Mouse (Mus musculus) cerebellum, postnatal 4 days (tissue): ENCODE results near the gene Il4i1.

ENCODE experiments used
- DNase-seq, 2 experiments: peaks; one replicate each; pipeline ENCODE4 v3.0.0; 2022; ENCODE audit warnings: low spot score in 2 of 2, mixed read lengths in 1 of 2

Il4i1 gene

DNA sequence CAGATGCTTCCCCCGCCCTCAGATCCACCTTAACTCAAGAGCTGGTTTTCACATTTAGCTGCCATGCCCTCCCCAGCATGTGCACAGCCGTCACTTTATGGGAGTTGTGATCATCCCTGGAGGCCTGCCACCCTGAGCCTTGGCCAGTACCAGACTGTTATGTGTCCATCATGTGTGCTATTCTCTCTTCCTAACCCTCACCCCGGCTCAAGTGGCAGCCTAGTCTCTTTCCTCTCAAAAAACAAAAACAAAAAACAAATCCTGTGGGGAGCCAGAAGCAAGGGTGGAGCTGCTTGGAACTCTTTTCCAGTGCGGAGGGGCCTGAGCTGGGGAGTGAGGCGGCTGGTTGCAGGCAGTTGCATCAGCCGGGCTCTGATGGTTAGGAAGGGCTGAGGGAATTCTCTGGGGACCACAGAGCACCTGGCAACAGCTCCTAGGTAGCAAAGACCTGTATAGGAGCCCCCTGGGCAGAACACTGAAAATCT, 2.6 kb downstream of the Il4i1 start:
- DNase-seq: no peak

DNA sequence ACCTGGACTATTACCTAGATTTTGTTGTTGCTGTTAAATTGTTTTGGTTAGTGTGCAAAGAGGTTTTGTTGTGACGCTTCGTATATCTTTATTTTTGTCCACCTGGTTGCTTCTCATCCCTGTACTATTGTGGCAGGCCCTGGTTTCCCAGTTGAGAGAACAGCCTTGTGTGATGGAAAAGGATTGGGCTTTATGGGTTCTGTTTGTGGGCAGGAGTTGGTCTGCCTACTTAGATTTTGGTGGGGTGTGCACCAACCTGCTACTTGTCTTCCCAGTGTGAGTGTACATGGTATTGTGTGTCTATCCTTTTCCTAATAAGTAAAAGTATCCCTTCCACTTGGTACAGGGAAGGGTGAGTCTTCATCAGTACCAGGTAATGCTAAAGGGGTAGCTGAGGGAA, 3.2 kb downstream of the Il4i1 start:
- DNase-seq: no peak

DNA sequence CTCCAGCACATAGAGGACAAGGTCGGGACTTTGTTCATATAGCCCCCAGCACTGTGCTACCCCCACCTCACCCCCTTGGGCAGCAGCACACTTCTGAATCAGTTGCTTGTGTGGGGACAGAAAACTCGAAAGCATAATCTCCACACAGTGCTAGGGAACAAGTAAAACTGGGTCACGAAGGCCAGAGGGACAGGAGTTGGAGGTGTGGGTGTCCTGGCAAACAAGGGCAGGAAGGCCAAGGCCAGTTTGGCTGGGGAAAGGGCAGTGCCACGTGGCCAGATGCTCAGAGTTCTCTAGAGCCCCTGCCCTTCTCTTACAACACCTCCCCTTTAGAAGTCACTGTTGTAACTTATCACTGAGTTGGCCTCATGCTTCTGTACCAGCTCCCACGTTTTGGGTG, 3.7 kb downstream of the Il4i1 start:
- DNase-seq: no peak

DNA sequence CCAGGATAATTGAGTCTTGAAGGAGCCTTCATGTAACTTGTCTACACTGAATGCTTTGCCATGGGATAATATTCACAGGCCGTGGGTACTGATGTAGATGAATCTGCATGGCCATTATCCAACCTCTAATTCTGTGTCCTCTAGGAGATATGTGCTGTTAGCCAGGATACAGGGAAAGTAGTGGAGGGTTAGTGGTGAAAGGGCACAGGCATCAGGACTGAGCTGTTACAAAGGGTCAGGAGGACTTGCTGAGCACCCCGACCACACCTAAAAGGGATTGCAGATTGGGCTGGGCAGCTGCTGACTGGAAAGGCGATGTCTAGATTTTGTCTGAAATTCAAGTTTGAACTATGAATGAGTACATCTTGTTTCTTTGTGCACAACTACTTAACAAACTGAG, 4.3 kb downstream of the Il4i1 start:
- no peak for DNase-seq

DNA sequence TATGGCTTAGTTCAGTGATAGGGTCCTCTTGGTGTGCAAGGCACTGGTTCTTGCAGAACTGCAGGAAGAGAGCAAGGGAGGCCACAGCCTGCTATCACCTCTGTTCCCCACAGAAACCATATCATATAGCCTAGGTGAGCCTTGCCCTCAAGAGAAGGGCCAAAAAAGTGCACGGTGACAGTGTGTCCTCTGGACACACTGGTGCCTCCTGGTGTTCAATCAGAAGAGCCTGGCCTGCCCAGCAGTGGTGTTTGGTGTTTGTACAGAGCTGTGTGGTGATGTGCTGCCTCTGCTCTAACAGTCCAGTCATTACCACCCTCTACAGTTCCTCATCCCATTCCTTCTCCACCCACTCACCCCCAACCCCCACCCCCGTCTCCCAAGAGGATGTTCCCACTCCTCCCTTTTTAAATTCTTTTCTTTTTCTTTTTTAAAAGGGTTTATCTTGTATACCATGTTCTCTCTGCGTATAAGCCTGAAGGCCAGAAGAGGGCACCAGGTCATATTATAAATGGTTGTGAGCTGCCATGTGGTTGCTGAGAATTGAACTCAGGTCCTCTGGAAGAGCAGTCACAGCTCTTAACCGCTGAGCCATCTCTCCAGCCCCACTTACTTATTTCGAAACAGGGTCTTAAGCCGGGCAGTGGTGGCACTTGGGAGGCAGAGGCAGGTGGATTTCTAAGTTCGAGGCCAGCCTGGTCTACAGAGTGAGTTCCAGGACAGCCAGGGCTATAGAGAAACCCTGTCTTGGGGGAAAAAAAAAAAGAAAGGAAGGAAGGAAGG, 5.7 kb downstream of the Il4i1 start:
- no peak for DNase-seq

DNA sequence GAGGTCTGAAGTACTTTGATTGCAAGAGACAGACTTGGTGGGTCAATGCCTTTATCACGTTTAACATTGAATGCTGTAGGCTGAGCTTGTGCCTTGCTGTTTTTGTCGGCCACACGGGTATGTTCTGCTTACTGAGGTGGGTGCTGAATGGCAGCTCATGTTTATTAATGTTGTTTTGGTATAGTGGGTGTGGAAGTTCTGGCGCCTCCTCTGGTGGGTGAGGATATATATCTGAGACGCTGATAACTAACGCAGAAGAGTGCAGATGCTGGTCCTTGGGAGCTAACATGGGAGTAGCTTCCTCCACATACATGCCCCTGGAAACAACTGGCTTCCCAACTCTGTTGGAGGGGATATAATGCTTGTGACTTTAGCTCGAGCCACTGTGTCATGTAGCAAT, 7.2 kb downstream of the Il4i1 start:
- DNase-seq: no peak

DNA sequence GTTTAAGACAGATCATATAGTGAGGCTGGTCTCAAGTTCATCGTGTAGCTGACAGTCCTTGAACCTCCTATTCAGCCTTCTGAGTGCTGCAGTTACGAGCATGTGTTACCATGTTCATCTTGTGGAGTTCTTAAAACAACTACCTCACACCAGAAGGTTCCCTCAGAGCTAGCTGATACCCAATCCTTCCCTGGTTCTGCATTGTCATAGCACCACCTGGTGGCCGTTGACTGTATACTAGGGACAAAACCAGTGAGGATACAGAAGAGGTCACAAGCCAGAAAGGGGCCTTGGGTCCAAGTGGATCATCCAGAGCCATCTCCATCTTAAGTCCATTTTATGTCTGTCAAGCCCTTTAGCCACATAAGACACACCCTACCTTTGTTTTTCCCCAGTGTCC, 8.7 kb downstream of the Il4i1 start:
- DNase-seq: peak; percentile 72 to 82

DNA sequence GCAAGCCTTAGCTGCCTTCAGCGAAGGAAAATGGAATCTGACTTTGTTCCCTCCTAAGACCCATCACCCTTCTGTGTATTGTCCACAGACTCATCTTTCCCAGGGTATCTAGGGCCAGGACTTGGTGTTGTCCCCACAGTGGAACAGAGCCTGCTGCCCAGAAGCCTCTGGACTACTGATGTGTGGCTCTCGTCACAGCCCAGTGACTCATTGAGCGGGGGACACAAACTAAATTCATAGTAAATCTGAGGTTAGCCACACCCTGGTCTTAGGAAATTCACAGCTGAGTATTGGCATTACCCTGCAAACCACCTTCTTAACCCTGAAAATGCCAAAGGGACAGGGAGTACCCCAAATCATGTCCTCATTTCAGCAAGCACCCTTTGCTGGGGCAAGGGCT, 10.6 kb downstream of the Il4i1 start:
- no peak for DNase-seq

DNA sequence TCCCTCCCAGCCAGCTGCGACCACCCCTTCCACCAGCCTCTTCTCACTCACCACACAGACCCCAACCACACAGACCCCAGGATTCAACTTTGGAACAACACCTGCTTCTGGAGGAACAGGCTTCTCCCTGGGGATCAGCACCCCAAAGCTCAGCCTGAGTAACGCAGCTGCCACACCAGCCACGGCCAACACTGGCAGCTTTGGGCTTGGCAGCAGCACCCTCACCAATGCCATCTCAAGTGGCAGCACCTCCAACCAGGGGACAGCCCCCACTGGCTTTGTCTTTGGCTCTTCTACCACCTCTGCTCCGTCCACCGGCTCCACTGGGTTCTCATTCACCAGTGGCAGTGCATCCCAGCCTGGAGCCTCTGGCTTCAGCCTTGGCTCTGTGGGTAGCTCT, 12.5 kb downstream of the Il4i1 start:
- DNase-seq: no peak

DNA sequence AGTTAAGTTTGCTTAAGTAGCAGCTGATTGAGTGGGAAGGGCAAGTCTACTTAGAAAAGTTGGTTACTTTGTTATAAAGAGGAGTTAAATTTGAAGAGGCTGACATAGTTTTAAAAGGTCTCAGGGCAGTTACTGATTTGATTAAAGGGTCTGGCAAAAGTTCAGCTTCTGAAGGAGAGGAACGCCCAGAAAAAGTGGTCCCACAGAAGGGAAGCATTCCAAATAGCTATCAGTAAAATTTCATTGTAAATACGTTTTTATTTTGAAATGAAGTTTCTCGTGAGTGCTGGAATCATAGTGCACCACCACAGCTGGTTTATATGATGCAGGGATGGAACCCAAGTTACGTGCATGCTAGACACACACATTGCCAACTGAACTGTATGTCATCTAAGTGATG, 16.6 kb downstream of the Il4i1 start:
- no peak for DNase-seq

DNA sequence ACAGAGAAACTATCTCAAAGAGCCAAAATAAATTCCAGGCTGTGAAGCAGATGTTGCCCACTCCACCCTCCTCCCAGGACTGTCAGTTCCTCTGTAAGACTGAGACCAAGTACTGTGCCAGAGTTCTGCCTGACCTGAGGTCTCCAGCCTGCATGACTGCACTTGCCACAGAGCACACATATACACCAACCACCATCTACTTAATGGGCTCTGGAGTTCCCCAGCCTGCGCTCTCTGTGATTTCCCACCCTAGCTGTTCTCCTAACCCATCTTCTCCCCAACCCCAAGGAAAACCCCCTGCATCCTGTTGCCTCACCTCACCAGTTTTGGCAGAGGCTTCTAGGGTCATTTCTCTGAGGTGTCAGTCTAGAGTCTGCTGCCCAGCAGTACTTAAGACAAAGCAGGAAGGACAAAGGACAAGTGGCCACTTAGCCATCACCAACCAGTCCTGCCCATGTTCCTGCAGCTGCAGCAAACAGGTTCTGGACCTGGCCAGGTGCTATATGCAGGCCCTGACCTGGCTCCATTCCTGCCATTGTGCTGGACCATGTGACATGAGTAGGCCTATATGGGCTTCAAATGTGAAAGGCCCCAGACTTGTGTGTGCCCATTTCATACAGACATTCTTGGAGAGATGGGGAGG, 19.3 kb downstream of the Il4i1 start:
- DNase-seq: no peak

DNA sequence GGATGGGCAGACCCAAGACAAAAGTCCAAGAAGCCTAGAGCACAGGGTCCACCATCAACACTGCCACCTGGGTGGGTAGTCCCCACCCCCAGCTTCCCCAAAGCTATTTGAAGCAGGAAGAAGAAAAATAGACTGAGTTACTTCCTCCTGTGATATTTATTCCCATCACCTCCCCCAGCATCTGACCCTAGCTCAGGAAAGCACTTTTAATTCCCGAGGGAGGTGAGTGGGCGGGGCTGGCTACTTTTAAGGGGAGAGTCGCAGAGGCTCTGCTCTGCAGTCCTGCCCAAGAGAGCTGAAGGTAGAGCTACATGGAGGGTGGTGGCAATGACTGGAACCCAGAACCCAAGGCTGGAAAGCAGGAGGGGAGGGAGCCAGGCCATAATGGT, 19.8 kb downstream of the Il4i1 start:
- DNase-seq: no peak

DNA sequence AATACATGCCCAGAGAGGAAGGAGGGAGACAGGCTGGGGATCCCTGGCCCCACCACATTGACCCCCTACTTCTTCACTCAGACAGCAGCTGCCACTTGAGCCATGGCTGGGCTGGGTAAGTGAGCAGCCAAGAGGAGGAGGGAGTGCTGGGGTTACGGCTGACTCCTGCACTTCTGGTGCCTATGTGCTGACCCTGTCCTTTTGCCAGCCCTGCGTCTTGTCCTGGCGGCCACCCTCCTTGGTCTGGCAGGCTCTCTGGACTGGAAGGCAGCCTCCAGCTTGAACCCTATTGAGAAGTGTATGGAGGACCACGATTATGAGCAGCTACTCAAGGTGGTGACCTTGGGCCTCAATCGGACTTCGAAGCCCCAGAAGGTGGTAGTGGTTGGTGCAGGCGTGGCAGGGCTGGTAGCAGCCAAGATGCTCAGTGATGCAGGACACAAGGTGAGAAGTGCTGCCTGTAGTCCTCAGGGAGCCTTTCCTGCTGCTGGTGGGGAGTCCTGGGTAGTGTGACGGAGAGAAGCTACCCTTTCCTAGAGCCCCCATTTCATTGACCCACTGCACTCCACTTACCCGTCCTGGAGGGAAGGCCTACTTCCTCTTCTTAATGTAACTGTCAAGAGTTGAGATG, 20.4 kb downstream of the Il4i1 start:
- no peak for DNase-seq

DNA sequence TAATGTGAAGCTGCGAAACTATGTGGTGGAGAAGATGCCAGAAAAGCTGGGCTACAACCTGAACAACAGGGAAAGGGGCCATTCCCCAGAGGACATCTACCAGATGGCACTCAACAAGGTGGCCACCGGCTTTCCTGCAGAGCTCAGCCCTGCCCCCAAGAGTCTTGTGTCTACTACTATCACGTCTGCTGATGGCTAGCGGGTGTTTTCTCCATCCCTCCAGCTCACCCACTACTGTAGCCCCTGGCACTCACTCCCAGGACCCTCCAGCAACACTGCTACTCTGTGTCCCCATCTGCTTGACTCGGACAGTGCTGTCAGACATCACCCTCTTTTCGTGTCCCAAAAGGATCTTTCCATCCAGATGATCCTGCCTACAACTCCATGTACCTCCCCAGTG, 21.9 kb downstream of the Il4i1 start:
- no peak for DNase-seq

DNA sequence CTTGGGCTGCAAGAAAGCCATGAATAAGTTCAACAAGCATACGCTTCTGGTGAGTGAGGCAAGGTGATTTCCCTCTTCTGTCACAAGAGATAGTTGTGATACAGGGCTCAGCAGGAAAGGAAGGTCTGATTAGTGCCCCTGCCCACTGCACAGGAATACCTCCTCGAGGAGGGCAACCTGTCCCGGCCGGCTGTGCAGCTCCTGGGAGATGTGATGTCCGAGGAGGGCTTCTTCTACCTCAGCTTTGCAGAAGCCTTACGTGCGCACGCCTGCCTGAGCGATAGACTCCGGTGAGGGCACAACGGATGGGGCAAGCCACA, 22.9 kb downstream of the Il4i1 start:
- DNase-seq: no peak

DNA sequence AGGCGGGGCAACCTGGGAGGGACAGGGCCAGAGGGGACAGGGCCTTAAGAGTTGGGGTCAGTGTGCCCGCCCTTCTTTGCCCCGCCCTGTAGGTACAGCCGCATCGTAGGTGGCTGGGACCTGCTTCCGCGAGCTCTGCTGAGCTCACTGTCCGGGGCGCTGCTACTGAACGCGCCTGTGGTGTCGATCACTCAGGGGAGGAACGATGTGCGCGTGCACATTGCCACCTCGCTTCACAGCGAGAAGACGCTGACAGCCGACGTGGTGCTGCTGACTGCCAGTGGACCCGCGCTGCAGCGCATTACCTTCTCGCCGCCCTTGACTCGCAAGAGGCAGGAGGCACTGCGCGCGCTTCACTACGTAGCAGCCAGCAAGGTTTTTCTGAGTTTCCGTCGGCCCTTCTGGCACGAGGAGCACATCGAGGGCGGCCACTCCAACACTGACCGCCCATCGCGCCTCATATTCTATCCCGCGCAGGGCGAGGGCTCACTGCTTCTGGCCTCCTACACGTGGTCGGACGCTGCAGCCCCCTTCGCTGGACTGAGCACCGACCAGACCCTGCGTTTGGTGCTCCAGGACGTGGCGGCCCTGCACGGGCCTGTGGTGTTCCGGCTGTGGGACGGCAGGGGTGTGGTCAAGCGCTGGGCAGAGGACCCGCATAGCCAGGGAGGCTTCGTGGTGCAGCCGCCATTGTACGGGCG, 23.5 kb downstream of the Il4i1 start:
- no peak for DNase-seq

DNA sequence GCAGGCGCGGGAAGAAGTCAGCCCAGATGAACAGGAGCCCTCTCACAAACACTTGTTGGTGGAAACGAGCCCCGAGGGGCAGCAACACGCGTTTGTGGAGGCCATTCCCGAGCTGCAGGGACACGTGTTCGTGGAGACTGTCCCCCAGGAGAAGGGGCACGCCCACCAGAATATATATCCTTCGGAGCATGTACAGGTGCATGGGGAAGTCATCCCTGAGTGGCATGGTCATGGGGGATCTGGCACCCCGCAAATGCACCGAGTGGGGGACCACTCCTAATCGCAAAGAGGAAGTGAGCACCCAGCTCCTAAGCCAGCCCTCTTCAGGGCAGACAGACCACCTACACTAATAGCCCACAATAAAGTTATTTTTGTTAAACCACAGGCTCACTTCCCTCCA, 24.2 kb downstream of the Il4i1 start:
- DNase-seq: no peak

DNA sequence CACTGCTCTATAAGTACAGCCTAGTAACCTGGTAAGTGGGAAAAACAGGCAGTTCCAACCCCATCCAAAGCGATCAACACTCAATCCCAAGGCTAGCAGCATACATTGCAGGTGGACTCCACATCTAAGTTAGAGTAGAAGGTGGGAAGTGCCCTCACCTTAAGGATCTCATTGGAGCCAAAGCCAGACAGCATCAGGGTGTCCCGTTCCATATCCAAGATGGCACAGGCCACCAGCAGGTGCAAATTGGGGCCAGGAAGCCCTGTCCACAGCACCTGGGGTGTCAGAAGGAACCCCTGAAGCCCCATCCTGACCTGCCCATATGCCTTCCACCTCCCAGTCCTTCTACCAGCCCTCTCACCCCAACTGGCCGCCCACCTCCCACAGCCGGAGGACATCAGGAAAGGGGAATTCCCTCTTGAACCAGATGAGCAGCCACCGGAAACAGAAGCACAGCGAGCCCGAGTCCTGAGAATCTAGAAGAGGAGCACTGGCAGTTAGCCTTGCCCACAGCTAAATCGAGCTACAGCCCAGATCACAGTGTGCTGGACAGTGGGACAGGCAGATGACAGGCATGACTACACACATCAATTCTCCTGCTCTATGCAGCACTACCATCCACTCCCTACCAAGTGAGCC, 25.8 kb downstream of the Il4i1 start:
- no peak for DNase-seq

DNA sequence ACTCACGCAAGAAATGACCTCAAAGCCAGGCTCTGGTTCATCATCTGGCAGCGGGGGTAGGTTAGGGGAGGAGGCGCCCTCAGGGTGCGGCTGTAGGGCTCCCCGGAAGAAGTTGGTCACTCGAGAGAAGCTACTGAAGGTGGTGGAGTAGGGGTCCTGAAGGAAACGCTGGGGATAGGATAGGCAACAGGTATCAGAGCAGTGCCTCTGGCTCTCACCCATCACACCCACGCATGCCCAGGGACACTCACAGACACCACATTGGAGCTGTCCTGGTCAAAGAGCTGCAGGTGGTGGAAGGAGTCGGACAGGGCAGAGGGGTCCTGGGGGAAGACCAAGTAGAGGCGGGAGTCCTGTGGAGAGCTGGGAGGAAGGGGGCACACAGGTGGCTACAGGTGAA, 28.8 kb downstream of the Il4i1 start:
- no peak for DNase-seq

DNA sequence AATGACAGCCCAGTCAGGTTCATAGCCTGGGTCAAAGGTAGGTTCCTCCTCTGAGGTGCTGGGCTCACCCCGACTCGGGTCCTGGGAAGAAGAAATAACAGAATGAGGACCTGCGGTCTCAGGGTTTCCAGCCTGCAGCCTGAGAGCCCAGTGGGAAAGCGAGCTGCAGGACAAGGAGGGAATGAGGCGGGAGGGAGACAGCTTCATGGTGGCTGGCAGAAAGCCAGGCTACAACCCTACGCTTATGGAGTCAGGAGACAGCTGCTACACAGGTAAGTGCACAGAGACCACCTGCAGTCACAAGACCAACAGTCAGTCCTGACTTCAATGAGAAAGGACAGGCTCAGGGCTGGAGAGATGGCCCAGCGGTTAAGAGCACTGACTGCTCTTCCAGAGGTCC, 30.6 kb downstream of the Il4i1 start:
- no peak for DNase-seq

DNA sequence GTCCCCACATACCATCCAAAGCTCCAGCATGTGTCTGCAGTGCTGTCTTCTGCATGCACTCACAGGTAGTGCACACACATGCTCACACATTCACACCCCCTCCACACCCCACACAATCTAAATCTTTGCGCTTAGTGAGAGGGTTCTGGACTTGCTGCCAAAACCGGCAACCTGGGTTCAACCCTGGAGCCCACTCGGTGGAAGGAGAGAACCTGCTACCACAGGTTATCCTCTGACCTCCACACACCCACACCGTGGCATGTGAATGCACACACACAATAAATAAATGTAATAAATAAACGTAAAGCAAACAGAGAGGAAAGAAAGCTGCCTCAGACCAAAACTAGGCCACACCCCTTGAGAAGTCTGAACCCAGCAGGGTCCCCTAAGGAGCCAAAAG, 31.6 kb downstream of the Il4i1 start:
- DNase-seq: no peak
